Mouse (Mus musculus): ENCODE measurements at regions not wholly inside any gene's neighbourhood (a gene's known extent, or its start where the extent isn't known, plus 50 kb on each side); places are given as distances from the start of the nearest gene placed in this dataset.

DNA sequence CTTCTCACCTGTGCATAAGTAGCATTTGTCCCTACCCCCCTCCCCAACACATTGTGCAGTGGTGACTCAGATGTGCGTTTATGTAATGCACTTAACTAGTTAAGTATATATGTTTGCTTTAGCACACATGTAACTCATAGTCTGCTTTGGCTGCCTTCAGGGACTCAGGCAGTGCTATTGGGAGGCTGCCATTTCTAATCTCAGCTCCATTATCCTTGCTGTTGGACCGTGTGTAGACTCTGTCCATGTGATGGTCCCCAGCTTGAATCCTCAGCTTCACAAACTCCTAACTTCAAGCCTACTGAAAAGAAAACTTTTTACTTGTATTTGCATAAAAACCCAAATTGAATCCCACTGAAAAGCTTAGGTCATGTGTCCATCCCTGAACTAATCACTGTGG is 194.7 kb upstream of the Ppp2r3a start:
- peak; percentile 11 for DNase-seq (ENCODE audit: low spot score)

DNA sequence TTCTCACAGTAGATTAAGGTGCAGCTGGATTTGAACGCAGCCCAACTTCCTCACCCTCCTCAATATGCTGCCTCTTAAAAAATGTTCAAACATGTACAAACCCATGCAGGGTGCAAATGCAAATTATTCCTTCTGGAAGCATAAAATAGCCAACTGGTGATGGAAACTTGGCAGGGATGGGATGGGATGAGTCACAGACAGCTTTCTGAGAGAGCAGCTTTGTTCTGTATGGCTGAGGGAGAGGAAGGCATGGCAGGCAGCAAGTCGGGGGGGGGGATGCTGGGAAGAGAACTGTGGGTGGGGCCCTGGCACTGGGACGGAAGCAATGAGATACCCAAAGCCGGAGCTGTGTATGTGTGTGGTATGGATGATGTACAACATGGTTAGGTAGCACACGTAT is 194.2 kb upstream of the Ppp2r3a start:
- DNase-seq (ENCODE audit: low spot score), result peak; percentile 78

DNA sequence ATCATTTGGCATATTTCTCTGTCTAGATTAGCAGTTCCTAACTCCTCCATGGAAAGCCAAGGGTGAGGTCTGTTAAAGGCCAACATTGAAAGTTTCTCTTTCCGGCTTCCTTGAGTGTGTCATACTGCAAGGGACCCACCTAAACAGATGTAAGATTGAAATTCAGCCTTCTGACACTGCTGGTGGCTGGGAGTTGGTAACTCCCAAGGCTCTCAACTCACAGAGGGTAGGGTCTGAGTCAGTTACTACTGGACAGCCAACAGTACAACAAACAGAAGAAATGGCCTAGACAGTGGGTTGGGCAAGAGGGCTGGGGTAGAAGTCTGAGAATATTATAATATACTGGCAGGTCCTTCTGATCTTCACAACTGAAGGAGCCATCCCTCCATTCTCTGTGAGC is 193.7 kb upstream of the Ppp2r3a start:
- DNase-seq (ENCODE audit: low spot score), result no peak

DNA sequence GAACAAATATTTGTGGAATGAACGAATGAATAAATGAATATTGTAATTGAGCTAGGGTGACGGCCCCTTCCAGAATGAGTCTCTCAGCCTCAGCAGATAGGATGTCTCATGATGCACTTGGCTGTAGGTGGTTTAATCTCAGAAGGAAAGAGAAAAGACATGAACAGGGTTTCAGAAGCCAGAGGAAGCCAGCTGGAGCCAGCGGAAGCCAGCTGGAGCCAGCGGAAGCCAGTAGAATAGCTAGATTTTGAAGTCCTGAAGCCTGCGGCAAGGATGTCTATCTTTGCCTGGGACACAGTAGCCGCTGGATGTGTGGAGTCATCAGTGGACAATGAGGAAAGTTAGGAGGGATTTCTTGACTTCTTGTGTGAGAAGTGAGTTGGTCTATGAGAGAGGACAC is 188.3 kb upstream of the Ppp2r3a start:
- DNase-seq (ENCODE audit: low spot score), result no peak

DNA sequence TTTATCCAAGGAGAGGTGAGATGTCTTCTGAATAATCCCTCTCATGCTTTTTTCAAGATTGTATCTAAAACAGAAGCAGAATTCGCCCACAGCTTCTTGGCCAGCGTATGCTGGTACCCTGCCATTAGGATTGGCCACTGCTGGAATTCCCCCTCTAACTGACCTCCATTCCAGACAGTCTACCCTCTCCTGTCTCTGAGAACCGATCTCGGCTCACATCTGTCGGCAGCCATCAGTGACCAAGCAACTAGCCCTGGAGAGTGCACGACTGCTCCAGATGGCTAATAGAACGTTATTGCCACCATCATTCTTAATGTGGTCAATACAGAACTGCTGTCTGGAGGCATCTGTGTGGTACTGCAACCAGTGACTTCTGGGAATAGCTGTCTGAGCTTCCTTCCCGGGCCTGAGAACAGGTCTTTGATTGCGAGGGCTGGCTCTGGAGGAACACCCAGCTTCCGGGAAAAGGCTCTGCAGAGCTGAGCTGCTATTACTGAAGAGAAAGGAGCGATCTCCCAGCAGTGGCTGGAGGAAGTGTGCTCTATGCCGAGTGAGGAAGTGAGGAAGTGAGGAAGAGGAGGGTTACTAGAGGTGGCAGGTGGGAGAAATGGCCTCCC is 187.1 kb upstream of the Ppp2r3a start:
- DNase-seq (ENCODE audit: low spot score), result no peak

DNA sequence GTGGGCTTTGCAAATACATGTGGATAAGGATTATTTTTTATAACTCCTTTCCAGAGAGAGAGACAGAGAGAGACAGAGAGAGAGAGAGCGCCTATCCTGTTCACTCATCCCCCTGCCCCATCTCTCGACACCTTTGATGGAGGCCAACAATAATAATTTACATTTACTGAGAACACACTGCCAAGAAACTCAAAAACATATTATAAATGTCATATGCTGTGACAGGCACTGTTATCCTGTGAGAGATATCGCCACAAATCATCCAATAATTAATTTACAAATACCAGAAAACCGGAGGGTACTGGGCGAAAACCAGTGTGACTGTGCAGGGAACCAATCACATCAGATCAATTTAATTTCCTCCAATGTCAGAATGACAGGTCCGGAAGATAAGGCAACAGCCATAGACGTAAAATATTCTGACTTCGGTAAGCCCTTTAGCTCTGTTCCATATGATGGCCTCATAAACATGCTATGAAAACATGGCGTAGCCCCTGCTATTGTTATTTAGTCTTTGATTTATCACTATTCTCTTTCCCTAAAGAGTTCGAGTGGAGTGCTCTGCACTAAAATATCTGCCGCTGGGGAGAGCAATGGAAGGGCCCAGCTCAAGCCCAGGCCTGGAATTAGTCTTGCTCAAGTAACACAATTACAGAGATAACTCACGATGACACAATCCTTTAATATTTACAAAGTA is 173.5 kb upstream of the Ppp2r3a start:
- DNase-seq (ENCODE audit: low spot score), result no peak

DNA sequence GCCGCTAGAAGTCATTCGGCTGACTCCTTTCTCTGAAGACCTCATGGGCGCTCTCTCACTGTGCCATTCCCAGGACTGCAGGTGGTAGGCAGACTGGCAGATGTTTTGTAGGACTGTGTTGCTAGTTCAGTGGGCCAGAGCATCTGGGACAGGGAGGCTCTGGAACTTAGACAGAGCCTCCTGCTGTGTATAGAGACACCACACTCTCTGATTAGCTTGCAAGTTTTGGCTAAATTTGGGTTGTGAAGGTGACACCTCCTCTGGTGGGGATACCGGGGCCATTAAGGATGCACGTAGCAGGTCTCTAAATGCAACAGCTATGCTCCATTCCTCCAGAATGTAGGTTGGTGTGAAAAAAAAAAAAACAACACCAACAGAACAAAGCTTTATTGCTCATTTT is 171.4 kb upstream of the Ppp2r3a start:
- DNase-seq (ENCODE audit: low spot score), result no peak

DNA sequence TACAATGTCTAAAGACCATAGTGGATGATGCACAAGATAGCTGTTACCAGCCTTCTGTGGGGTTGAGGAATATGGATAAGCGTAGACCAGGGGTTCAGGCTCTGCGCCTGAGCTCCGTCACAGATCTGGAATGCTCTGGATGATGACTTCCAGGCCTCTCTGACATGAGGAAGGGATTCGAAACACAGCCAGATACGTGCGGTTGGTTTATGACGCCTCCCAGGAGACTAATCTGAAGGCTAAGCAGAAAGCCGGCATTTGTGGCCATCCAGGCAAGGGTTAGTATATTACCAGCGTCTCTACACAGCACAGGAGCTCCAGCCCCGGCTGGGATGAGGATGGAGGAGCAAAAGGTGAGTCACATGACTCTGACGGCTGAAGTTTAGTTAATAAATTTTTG is 170.4 kb upstream of the Ppp2r3a start:
- DNase-seq (ENCODE audit: low spot score), result no peak

DNA sequence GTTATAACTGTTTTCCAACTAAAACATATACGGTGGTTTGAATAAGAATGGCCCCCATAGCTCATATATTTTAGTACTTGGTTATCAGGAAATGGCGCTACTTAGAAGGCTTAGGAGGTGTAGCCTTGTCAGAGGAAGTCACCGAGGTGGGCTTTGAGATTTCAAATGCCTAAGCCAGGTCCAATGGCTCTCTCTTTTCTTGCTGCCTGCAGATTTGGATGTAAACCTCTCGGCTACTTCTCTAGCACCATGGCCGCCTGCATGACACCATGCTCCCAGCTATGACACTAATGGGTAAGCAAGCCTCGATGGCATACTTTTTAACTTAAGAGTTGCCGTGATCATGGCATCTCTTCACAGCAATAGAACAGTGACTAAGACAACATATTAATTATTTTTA is 169.5 kb upstream of the Ppp2r3a start:
- DNase-seq (ENCODE audit: low spot score), result no peak

DNA sequence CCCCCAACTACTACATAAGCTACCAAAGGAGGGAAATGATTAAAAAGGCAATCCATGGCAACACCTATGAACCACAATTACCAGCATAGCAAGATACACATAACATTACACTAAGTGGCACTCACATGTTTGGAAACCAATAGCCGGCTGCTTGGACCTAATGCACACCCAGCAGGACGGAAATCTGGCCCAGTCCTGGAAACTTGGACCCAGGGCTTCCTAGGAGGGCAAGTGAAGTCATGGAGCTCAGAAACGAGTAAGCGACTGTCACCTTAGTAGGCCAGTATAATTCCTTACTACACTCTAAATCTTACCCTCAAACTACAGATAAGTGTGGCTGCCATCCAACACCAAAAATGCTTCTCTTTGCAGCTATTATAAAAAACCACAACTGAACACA is 168.6 kb upstream of the Ppp2r3a start:
- DNase-seq (ENCODE audit: low spot score), result no peak

DNA sequence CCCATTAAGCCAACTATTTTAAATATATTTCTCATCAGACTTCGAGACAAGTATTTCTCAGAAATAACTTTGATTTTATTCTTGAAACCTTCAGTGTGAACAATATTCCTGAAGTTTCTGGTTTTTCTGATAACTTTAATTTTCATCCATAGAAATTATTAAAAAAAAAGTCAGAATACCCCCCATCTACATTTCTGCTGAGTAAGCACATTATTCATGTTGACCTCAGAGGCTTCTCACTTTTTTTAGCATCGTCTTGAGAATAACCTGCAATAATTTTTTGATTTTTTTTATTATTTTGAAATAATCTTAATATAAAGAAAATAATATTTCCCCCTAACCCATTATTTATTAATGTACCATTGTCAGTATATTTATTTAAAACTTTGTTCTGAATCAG is 166.1 kb upstream of the Ppp2r3a start:
- no peak for DNase-seq (ENCODE audit: low spot score)

DNA sequence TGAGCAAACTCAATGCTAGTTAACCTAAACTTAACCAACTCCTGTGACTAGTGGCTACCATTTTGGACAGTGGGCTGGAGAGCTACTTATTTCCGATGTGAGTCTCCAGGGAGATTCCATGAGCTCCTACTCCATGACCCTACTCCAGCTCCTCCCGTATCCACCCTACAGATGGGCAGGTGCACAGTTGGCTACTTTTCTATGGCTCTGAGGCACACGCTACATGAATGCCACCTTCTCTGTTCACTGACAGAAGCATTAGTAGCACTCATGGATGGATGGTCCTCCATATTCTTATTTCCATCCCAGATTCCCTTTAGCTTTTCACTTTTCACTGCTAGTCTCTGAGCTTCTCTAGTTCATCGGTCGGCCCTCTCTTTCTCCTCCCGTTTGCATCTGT is 164.7 kb upstream of the Ppp2r3a start:
- no peak for DNase-seq (ENCODE audit: low spot score)

DNA sequence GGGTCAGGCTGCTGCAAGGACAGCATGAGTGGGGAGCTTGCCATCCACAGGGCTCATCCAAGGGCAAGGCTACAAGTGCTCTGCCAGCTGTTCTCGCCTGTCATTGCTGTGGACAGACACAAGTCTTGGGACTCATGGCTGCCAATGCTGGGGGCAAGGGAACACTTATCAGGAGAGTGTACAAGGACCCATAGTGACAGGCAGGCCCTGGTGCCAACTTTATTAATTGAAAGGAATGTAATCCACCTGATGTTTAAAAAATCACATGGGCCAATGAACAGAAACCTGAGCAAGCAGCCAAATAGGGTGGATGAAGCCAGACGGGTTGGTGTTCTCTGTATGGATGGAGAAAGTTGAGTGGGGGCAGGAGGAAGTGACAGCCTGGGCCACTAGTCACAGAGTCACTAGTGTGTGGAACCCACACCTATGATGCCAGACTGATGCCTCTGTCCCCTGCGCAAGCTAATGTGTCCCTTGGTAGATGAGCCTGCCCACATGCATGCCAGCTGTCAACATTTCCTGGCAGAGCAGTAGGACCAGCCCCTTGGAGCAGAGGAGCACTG is 161.6 kb upstream of the Ppp2r3a start:
- DNase-seq (ENCODE audit: low spot score), result no peak

DNA sequence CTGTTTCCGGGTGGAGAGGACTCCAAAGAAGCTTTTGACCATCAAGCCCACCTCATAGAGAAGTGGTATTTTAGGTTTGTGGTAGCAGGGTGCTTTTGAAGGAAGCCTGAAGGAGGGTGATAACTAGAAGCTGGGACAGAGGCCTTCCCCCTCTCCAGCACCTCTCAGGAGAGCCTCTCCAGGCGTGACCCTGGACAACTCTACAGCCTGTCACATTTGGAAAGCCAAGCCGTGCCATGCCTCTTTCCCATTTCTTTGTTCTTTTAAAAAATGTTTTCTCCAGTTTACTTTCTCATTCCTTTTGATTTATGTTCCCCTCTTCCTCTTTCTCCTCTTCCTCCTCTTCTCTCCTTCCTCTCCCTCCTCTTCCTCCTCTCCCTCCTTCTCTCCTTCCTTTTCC is 160.4 kb upstream of the Ppp2r3a start:
- no peak for DNase-seq (ENCODE audit: low spot score)

DNA sequence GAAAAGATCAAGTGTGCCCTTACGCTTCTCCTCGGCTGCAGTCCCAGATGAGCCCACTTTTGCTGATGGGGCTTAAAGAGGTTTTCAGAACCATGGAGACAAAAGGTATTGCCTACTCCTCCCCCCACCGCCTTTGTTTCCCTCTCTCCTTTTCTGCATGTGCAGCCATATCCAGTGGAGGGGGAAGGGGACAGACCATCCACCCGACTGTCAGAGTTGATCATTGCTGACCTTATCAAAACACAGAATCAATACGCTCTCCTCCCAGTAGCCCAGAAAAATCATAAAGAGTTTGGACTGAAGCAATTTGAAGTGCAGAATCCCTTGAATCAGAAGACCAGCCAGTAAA is 159.9 kb upstream of the Ppp2r3a start:
- DNase-seq (ENCODE audit: low spot score), result no peak

DNA sequence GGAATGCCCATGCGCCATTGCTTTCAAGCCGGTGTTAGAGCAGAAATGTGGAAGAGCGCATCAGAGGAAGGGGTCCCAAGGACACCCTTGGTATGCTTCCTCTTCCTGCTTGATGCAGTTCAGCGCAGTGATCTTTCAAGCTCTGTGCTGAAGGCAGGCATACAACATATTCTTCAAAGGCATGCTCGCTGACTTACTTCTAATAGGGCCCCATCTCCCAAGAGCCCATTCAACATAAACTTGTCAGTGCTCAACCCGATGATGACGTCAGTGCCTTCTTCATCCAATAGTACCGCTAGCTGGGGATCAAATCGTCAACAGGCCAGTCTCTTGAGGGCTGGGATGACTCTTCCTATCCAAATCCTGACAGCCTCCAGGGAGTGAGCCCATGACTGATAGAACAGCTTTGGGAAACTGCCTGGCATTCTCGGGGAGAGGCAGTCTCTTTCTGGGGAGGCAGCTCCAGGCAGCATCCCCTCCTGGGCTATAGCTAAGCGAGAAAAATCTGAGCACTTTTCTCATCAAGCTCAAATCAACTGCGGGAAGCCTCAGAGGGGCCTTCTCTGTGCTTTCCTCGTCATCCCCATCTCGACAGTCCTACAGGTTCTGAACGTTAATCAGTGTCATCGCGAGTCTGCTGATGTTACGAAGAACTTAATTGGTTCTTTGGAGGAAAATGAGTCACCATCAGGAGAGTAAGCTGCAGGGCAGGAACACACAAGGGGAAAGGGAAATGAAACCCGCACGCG is 159.4 kb upstream of the Ppp2r3a start:
- DNase-seq (ENCODE audit: low spot score), result no peak

DNA sequence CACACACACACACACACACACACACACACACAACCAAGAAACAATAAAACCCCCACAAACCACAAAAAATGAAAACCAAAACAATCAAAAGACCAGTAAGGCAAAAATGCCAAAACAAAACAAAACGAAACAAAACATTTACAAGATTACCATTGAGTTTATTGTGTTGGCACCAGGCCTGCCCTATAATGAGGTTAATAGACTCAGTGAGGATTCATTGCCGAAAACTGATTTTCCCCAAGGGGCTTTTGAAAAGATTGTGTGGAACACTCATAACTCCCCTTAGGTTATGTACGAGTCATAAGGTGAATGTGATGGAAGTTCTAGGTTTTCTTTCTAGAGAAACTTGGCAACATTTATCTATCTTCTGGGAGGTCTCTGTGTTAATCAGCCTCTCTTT is 158.8 kb upstream of the Ppp2r3a start:
- DNase-seq (ENCODE audit: low spot score), result no peak

DNA sequence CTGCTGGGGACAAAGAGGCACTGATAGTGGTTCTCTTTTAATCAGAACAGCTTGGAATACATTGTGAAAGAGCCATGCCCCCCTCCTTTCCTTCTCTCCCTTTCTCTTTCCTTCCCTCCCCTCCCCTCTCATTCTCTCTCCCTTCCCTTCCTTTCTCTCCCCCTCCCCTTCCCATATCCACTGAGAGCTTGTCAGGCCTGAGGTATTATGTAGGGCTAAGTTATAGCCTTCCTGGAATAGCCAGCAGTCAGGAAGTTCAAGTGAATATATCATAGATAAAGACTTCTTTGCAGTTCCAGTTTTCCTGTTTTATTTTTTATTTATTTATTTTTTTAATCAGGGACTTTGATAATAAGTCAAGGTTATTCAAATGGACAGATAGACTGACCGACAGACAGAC is 156.5 kb upstream of the Ppp2r3a start:
- DNase-seq (ENCODE audit: low spot score), result no peak

DNA sequence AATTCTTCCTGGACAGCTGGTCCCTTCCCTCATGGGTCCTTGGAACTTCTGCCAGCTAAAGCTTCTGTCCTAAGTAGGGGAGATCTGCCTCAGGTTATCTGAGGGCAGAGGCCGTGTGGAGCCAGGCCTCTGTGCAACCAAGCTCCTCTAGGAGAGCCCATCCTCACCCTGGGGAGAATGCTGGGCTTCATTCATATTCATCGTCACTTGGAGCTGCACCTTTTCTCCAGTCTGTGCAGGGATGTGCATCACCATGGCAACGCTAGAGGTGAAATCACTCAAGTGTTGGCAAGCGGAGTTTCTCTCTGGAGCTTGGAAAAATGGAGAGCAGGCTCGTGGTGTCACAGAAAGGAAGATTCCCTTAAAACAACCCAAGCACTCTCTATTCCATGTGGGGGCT is 155.5 kb upstream of the Ppp2r3a start:
- peak; percentile 73 for DNase-seq (ENCODE audit: low spot score)

DNA sequence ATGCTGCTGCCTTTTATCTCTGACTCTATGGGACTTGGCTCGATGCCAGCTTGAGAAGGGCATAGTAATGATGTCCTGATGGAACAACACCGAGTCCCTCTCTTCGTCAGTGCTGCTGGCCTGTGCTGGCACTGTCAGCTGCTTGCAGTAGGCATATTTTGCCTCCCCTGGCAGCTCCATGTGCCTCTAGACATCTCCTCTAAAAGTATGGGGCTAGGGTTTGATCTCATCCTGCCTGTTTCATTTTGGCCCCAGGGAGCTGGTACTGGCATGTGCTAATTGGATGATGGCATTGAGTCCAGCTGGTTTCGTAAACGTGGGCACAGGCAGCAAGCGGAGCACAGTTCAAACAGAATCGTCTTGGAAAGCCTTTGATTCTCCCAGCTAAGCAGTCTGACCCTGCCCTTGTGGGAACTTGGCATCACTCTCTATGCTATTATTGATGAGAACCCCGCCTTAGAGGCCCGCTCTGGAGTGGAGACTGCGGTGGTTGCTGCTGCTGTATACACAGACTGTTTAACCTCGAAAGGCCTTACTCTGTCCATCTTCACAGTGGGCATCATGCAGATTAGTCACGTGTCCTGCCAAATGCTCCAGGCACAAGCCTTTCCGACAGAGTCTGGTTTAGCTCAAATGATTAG is 153.0 kb upstream of the Ppp2r3a start:
- DNase-seq (ENCODE audit: low spot score), result no peak

DNA sequence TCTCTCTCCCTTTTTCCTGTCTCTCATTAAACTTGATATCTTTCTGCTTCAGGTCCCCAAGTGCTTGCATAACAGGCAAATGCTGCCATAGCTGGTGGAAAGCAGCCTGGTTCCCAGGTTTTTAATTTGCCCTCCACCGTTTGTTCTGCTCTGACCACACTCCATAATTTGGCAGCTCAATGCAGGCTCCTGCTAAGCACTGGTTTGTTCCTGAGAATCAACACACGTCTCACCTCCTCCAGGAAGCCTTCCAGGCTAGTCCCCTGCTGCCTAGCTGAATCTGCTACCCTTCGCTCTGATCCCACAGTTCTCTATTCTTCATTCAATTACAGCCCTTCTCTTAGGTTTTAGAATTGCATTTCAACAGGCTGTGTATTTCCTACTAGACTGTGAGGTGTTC is 152.4 kb upstream of the Ppp2r3a start:
- no peak for DNase-seq (ENCODE audit: low spot score)

DNA sequence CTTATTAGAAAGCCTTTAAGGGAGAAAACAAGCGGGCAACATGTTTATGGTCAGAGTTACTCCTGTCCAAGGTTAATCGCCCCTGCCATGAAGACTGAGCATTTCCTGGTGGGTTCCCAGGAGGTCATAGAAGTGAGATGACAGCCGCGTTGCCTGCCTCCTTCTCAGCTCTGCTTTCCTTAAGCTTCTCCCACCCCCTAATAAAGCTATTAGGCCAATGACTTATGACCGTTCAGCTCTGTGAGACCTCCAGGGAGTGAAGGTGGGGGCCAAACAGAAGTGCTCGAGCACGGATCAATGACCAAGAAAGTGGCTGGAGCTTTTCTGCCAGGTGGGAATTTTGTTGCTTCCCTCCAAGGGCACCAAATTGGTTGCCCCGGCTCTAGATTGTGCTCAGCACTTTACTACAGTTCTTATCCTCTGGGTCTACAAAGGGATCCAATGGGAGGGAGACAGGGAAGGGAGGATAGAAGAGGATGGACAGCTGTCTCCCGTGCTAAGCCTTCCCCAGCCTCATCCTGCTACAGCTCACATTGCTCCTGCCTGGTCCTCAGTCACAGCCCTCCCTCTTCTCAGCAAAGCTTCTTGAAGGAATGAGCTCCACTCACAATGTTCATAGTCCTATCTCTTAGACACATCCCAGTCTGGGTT is 151.1 kb upstream of the Ppp2r3a start:
- DNase-seq (ENCODE audit: low spot score), result no peak
